Mouse (Mus musculus): ENCODE results near the gene Itprid1.

Gene Itprid1

GRCm38 (mm10) chr6:55901568-55902328 is 65.1 kb downstream of the Itprid1 start:
- DNase-seq = no peak

DNA sequence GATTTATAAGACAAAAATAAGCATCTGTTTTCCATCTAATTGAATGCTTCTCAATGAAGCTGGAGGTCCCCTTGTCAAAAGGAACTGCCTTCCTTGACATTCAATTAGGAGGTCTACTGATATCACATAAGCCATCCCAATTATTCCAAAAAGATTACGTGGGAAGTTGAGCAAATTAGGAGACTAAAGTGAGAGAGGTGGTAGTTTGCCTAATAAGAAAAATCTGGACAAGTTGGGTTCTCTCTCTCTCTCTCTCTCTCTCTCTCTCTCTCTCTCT is 65.6 kb downstream of the Itprid1 start:
- no peak for DNase-seq

GRCm38 (mm10) chr6:55919206-55919605 is 82.5 kb downstream of the Itprid1 start:
- no peak for DNase-seq

DNA sequence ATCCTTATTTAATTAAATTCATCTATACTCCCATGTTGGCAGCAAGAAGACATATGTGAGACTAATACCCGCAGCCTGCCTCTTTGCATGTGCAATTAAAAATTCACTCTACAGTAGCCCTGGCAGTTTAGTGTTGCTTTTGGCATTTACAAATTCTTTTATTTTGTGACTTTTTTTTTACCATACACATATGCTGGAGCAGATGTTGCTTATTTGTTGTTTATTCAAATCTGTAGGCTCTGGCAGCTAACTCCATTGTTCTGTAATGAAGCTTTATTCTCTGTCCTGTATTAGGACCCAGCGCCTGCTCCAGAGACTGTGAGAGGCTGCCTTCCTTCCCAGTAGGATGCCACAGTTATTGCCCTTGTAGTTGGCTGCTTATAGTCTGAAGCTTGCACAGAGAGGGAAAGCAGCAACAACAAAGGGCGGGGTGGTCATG is 83.6 kb downstream of the Itprid1 start:
- no peak for DNase-seq

DNA sequence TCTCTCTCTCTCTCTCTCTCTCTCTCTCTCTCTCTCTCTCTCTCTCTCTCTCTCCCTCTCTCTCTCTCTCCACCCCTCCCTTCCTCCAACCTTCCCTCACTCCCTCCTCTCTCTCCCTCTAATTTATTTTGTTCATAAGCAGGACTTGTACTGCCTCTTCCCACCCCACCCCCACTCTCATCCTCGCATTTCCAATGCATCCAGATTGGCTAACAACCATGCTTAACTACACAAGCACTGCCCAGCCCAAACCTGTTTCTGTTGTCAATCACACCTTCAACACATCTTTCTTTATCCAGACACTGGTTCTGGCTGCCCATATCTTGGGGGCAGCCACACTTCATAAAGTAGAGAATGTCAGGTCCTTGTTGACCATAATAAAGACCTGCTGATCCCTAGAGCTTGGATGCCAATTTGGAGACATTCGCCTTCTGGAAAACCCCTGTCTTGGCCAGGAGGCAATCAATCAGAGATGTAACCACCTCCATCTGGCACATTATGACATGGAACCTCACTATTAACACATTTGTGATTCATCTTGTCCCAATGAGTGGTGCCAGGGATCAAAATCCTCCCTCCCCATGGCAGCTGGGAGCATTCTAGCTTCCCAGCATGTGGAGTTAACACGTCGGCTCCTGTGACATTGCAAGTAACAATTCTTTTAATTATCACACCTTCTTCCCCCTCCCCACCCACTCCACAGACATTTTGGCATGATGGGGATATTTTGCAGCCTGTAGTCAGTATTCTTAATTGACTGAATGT is 84.4 kb downstream of the Itprid1 start:
- DNase-seq = no peak

- DNase-seq = no peak
Observed at GRCm38 (mm10) chr6:55944709-55945108, 108.0 kb downstream of the Itprid1 start.

GRCm38 (mm10) chr6:55950345-55951110 is 113.8 kb downstream of the Itprid1 start:
- peak; percentile 63 for DNase-seq

GRCm38 (mm10) chr6:55972998-55973397 is 136.3 kb downstream of the Itprid1 start:
- DNase-seq = peak; percentile 23

DNA sequence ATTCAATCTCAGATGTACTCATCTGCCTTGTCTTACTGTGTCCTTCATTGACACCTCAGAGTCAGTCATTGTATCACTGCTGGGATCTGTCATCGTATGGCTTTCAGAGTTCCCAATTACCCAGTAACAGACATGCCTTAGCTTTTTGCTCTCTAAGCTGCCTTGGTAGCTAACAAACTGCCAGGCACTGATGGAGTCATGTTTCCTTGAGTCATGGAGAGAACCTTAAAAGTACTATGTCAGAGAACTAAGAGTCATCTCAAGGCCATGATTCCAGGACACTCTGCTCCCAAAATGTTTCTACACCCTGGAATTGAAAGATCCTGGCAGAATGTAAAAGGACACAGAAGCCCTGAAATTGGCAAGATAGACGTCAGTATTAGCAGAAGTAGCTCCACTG is 143.1 kb downstream of the Itprid1 start:
- DNase-seq = no peak

DNA sequence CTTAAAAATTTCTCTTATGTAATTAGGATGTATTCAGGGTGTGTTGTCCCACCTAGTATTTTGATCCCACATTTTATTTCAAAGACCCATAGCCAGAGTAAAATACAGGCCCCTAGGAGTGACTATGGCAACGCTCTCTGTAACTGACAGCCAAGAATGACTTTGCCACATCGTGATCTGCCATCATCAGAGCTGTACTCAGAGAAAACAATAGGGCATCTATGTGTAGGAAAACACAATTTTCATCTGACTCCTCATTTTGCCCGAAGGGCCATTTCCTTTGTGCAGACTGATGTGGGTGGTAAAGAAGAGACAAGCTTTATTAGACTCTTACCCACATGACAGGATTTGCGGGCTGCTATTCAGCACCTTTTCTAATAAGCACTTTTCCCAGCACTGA is 172.0 kb downstream of the Itprid1 start:
- DNase-seq = no peak

DNA sequence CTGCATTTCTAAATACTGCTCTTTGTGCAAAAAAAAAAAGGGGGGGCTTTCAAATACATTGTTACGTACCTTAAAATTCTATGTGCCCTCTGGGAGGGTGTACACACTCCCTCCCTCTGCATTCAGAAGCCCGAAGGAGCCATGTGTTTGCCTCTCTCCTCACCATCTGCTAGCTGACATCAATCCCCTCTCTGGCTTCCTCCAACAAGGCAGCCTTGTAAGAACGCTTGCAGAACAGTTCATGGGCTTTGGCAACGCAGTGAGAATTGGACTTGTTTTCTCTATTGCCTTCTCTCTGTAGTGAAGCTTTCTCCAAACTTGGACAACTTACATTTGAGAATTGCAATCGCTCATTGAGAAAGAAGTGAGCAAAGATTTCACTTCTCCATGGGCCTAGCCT is 175.7 kb downstream of the Itprid1 start:
- no peak for DNase-seq

DNA sequence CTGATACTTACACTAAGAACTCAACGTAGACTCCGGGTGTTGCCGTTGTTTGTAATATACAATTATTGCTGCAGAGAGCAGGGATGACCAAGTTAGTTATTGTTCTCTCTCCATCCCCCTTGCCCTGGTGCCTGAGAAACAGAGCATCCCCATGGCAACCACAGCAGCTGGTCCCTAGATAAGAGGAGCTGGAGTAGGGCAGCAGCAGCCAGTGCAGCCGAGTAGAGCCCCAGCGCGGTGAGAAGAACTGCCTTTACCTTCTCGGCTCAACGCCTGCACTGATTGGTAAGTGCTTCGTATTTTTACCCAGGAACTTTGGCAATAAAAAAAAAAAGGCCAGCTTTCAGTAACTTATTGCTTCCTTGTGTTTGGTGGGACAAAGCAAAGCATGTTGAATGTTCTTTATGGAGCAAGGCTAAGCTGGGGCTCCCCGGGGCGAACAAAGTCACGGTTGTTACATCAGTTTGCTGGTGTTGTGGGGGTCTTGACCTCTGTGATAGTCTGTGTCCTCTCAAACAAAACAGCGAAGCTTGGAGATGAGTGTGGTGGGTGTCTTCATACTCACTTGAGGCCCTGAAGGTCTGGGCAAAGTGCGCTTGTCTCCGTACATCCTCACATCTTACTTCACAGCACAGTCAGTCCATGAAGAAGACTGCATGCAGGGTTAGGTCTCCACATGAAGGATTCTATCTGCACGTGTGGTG is 180.7 kb downstream of the Itprid1 start, which contains the start of gene Ppp1r17:
TSS of gene Ppp1r17 (plus strand) at position 207 of the 704 bp plus-strand sequence.
- DNase-seq = no peak

GRCm38 (mm10) chr6:56019632-56020031 is 182.9 kb downstream of the Itprid1 start:
- no peak for DNase-seq

GRCm38 (mm10) chr6:56025533-56025932 is 188.8 kb downstream of the Itprid1 start:
- DNase-seq = no peak

DNA sequence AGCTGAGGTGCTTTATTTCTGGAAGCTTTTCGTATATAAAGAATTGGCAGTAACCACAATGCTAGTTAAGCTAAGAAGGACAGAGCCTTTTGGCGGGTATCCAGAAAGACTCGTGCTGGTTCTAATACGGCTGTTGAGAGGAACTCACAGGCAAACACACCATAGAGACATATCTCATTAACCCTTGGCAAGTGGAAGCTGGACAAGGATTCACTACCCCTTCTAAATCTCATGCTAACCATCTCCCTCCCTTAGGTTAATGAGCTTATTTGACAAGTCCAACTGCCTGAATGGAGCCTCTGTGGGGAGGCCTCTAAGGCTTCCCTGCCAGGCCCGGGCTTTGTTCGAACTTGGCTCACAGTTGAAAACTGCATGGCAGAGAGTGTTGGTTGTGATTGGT is 190.6 kb downstream of the Itprid1 start:
- DNase-seq = no peak

GRCm38 (mm10) chr6:56027966-56028365 is 191.3 kb downstream of the Itprid1 start:
- DNase-seq = no peak

Measured in kidney, postnatal 14 days (tissue).